Mouse (Mus musculus) adrenal gland, postnatal 36 days (tissue): ENCODE results near the gene Olfr1087. TPM values are rescaled to one million over a fixed set of nuclear protein-coding genes. Genes with fewer than 3 reads are reported as not detected.
"Not testable (repeated sequence)": the region's sequence is repeated elsewhere in the genome, so short reads cannot be mapped to it uniquely, and the experiment has no call there.

ENCODE experiments used
- DNase-seq, 2 experiments: peaks; one replicate each; pipeline ENCODE4 v3.0.0; 2021; ENCODE audit warnings: mixed read lengths in 1 of 2
- long read RNA-seq, 2 experiments: library from polyadenylated mRNA; stranded (forward); transcript quantifications; one replicate each; pipeline ENCODE4 v2.0.0; 2021; ENCODE audit warnings: borderline sequencing depth in 2 of 2
- total RNA-seq, 2 experiments: library from RNA; stranded (reverse); gene quantifications; 2 replicates each; pipeline ENCODE4 v1.2.3; 2021

Olfr1087 gene
- not detected for total RNA-seq
- long read RNA-seq, experiment 1 = 0 reads
- long read RNA-seq, experiment 2 = 0 reads

DNA sequence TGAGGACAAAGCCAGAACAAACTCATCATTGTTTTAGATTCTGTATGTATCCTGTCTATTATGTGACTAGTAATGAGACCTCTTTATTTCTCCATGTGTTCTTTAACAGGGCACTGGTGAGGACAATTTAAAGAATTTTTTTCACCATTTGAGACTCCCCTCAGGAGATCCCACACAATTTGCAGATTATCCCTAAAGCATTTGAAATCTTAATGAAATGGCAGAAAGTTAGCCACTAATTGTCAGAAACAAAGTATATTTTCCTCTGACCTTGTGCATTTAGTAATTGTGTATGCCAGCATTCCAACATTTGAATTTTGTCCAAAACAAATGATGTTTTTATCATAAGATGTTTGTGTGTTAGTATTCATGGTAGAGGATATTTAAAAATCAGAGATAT is at the start of gene Olfr1087:
Olfr1087 (minus strand) TSS at position 101 of the 400 bp plus-strand sequence.
- DNase-seq = no peak

DNA sequence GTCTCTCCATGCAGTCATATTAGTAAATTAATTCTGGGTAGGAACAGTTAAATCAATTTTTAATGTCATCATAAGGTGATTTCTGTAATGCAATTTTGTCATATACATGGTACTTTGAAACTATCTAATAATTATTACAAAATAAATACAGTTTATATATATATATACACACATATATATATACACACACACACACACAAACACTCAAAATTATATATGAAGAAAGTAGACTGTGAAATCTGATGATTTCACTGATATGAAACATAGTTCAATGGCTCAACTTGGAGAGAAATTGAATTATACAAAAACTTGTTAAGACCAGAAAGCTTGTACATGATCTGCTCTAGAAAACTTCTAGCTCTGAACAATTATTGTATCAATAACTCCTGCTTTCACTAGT is 35.4 kb upstream of the Olfr1087 start, which contains the start of gene Olfr1089:
Olfr1089 (minus strand) TSS at position 101 of the 400 bp plus-strand sequence.
- DNase-seq = no peak

- no peak for DNase-seq
Observed at GRCm38 (mm10) chr2:86679992-86680391, 18.2 kb downstream of the Olfr1087 start, which contains the start of gene Olfr1086. Gene Olfr1086, minus strand, starts transcription at chr2:86680092.

GRCm38 (mm10) chr2:86661919-86662318 is 36.3 kb downstream of the Olfr1087 start, which contains the start of gene Olfr1085:
Gene Olfr1085, minus strand, starts transcription at chr2:86662019.
- DNase-seq = no peak

DNA sequence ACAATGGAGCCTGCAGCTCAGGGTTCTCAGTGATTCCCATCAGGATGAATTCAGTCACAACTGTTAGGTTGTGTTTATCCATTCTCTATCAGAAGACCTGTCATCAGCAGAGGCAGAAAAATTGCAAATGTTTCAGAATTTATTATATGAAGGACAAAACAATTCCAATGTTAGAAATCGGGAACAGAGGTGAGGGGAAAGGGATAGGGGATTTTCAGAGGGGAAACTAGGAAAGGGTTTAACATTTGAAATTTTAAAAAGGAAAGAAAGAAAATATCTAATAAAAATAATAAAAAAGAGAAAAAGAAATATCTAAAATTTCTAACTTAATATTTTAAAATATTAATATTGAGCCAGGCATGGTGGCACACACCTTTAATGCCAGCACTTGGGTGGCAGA is 58.6 kb downstream of the Olfr1087 start, which contains the start of gene Olfr1084:
Olfr1084 (minus strand) TSS at position 101 of the 400 bp plus-strand sequence.
- DNase-seq = not testable (repeated sequence)

Other genes starting within 250 kb of the Olfr1087 start
- gene Olfr1065, start 247.8 kb downstream of the Olfr1087 start, total RNA-seq = not detected
- gene Olfr1066, start 242.1 kb downstream of the Olfr1087 start, total RNA-seq = not detected
- gene Olfr228, start 211.0 kb downstream of the Olfr1087 start, total RNA-seq = not detected
- gene Olfr1076, start 189.9 kb downstream of the Olfr1087 start, total RNA-seq = not detected
- not detected for gene Olfr1079, start 155.9 kb downstream of the Olfr1087 start, total RNA-seq
- gene Olfr1080, start 140.2 kb downstream of the Olfr1087 start, total RNA-seq = not detected
- not detected for gene Olfr1082, start 99.4 kb downstream of the Olfr1087 start, total RNA-seq
- gene Olfr1084, start 58.7 kb downstream of the Olfr1087 start, total RNA-seq = not detected
- not detected for gene Olfr1085, start 36.4 kb downstream of the Olfr1087 start, total RNA-seq
- gene Olfr1086, start 18.3 kb downstream of the Olfr1087 start, total RNA-seq = not detected
- not detected for gene Olfr1089, start 35.3 kb upstream of the Olfr1087 start, total RNA-seq
- not detected for gene Olfr1090, start 60.6 kb upstream of the Olfr1087 start, total RNA-seq
- gene Olfr1093, start 84.1 kb upstream of the Olfr1087 start, total RNA-seq = not detected
- not detected for gene Olfr141, start 111.6 kb upstream of the Olfr1087 start, total RNA-seq
- not detected for gene Olfr1094, start 126.3 kb upstream of the Olfr1087 start, total RNA-seq
- gene Olfr1095, start 153.3 kb upstream of the Olfr1087 start, total RNA-seq = not detected
- gene Gm13723, start 176.4 kb upstream of the Olfr1087 start, total RNA-seq = not detected
- not detected for gene Olfr1097, start 193.8 kb upstream of the Olfr1087 start, total RNA-seq
- not detected for gene Olfr1098, start 226.2 kb upstream of the Olfr1087 start, total RNA-seq